Mouse (Mus musculus) neural tube, embryonic 13.5 days (tissue): ENCODE data around the gene Rbm11. TPM values are rescaled to one million over a fixed set of nuclear protein-coding genes. Genes with fewer than 3 reads are reported as not detected.

Experiments
- ATAC-seq: fragments of 200-750 bp; cut with Nextera tagmentation; 2 replicates; pipeline ENCODE4 v1.8.0; 2017; ENCODE audit warnings: low read depth, mild to moderate bottlenecking, moderate TSS enrichment, moderate library complexity
- H3K27ac ChIP-seq: fragments of 300-500 bp; sonication (generic); replicated peaks from 2 replicates; pipeline ENCODE4 v1.5.1; 2015; ENCODE audit warnings: moderate library complexity, mild to moderate bottlenecking, inconsistent platforms
- H3K27me3 ChIP-seq: fragments of 300-500 bp; sonication (generic); 2 replicates; pipeline ENCODE4 v1.6.1; 2015; ENCODE audit warnings: mild to moderate bottlenecking, inconsistent platforms
- H3K36me3 ChIP-seq: fragments of 300-500 bp; sonication (generic); 2 replicates; pipeline ENCODE4 v1.6.1; 2015; ENCODE audit warnings: mild to moderate bottlenecking, inconsistent platforms
- H3K4me1 ChIP-seq: fragments of 300-500 bp; sonication (generic); replicated peaks from 2 replicates; pipeline ENCODE4 v1.6.1; 2015; ENCODE audit warnings: inconsistent platforms
- H3K4me2 ChIP-seq: fragments of 300-500 bp; sonication (generic); 2 replicates; pipeline ENCODE4 v1.6.1; 2015; ENCODE audit warnings: inconsistent platforms, mild to moderate bottlenecking, moderate library complexity
- H3K4me3 ChIP-seq: fragments of 300-500 bp; sonication (generic); 2 replicates; pipeline ENCODE4 v1.5.1; 2015; ENCODE audit warnings: mild to moderate bottlenecking, inconsistent platforms
- H3K9ac ChIP-seq: fragments of 300-500 bp; sonication (generic); 2 replicates; pipeline ENCODE4 v1.6.1; 2015; ENCODE audit warnings: moderate library complexity, mild to moderate bottlenecking, inconsistent platforms
- H3K9me3 ChIP-seq: fragments of 300-500 bp; sonication (generic); 2 replicates; pipeline ENCODE4 v1.6.1; 2016; ENCODE audit warnings: inconsistent platforms
- WGBS: fragments of 180-500 bp; shearing (Covaris S2); methylation state at CpG from one replicate; pipeline ENCODE4 v1.1.7; 2015; 5-methylcytosine and 5-hydroxymethylcytosine counted together
- polyA plus RNA-seq: library from polyadenylated mRNA; unstranded; fragments of >200 nt; fragmentation: Nextera tagmentation; extraction: Ambion mirVana; gene quantifications from 2 replicates; pipeline ENCODE4 v1.2.1, GENCODE M21; 2015

Gene Rbm11
- polyA plus RNA-seq: 2.9 TPM in 2 replicates

DNA sequence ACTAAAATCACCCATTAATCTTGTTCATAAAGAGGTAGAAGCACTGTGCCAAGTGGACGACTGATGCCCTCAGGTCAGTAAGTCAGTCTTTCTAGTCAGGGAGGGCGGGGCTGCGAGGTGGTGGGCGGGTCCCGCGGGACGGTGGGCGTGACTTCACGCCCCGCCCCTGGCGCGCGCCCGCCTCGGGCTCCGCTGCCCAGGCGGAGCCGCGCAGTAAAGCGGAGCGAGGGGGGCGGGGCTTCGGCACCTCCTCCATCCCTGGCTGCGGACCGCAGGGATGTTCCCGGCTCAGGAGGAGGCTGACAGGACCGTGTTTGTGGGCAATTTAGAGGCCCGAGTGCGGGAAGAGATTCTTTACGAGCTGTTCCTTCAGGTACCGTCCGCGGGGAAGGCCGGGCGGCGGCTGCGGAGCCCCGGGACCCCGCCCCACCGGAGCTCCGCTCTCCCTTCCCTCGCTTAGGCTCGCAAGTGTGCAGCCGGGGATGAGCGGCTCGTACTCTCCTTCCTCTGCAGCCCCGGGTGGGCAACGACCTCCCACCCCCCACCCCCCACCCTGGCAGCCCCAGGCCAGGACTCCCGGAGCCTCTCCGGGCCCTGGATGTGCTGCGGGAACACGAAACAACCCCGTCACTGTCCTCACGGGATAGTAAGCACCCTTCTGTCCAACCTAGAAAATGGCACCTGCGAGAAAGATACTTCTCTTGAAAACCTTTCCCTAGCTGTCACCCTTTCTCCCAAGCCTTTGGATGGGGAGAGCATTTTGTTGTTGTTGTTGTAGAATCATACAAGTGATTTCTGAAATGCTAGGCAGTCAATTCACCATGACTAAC lies at the start of gene Rbm11:
Gene Rbm11, plus strand, starts transcription at position 174 of the 830 bp plus-strand sequence.
- peak; percentile 97 for ATAC-seq
- Histone ChIP-seq H3K9me3 (no peaks in the 10 kb centered on the region), H3K27me3 (no peaks in the 10 kb centered on the region; the same call in 1 of the 2 replicates), H3K4me1 (peaks cover 12% of the 10 kb centered on the region), H3K4me3 (peak within 1 kb of the TSS; percentile 51), H3K9ac (peak within 1 kb of the TSS; percentile 68), H3K36me3 (no peaks in the 10 kb centered on the region), H3K27ac (peak within 1 kb of the TSS; percentile 39), H3K4me2 (peak within 1 kb of the TSS; percentile 67)
- under 1% methylated on average over 52 of the region's 55 CpGs for WGBS

DNA sequence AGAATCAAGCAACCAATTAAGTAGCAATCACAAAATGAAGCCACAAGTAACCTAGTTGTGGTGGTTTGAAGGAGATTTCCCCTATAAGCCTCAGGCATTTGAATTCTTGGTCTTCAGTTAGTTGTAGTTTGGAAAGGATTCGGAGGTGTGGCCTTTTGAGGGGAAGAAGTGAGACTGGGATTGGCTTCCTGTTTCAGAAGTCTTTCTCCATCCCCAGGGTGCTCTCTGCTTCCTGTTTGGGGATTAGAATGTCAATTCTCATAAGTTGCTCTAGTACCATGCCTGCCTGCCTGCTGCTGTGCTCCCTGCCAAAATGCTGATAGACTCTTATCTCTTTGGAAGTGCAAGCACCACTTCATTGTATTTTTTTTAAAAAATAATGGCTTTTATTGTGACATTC lies 47.3 kb upstream of the Rbm11 start:
- no peak for ATAC-seq
- no peak overlapping the region for H3K4me3 ChIP-seq
- H3K27ac ChIP-seq: no peak overlapping the region
- no peak overlapping the region for H3K4me2 ChIP-seq
- no peak overlapping the region for H3K9ac ChIP-seq
- 81% methylated on average over 1 of the region's 1 CpGs for WGBS
- H3K4me1 ChIP-seq: no peaks in the 10 kb centered on the region
- H3K9me3 ChIP-seq: no peaks in the 10 kb centered on the region
- no peaks in the 10 kb centered on the region for H3K36me3 ChIP-seq
- no peaks in the 10 kb centered on the region for H3K27me3 ChIP-seq

DNA sequence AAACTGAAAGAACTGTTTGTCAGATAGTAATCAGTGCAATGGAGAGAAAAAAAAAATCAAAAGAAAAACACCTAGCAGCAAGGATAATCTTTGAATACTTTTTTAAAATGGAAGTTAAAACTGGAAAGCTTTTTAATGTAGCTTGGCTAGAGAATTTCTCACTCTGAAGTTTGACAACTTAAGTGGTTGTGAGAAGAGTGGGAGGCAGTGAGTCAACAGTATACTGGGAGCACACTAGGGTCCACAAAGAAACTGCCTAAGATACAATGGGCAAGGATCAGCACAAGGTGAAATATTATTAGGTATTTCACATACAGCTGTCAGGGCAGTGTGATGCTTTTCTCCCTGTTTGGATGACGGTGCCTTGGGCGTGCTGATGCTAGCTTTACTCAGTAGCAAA lies 29.7 kb upstream of the Rbm11 start:
- Histone ChIP-seq H3K9me3 (no peaks in the 10 kb centered on the region), H3K27ac (no peak overlapping the region), H3K9ac (no peak overlapping the region), H3K4me1 (no peaks in the 10 kb centered on the region), H3K36me3 (no peaks in the 10 kb centered on the region), H3K4me2 (no peak overlapping the region), H3K27me3 (no peaks in the 10 kb centered on the region), H3K4me3 (no peak overlapping the region)
- no peak for ATAC-seq
- WGBS: 89% methylated on average over 2 of the region's 2 CpGs

DNA sequence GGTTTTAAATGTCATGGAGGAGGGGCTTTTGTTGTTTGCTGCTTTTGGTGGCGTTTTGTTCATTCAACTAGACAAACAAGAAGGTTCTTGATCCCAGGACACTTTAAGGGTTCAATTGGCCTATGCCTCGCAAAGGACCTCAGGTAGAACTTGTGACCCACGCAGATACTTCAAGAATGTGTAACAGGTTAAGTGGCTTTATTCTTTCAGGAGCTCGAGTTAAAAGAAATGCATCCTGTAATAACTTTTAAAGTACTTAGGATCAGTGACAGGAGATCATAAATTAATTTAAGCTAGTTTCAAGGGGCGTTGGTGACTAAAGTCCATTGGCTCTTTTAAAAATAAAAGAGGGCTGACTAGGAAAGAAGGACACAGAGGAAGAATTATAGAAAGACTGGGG lies 10.4 kb upstream of the Rbm11 start:
- H3K27ac ChIP-seq: no peak overlapping the region
- no peaks in the 10 kb centered on the region for H3K4me1 ChIP-seq
- no peak overlapping the region for H3K4me3 ChIP-seq
- no peaks in the 10 kb centered on the region for H3K27me3 ChIP-seq
- 66% methylated on average over 5 of the region's 5 CpGs for WGBS
- H3K36me3 ChIP-seq: no peaks in the 10 kb centered on the region
- H3K4me2 ChIP-seq: no peak overlapping the region
- H3K9ac ChIP-seq: no peak overlapping the region
- H3K9me3 ChIP-seq: no peaks in the 10 kb centered on the region
- no peak for ATAC-seq

DNA sequence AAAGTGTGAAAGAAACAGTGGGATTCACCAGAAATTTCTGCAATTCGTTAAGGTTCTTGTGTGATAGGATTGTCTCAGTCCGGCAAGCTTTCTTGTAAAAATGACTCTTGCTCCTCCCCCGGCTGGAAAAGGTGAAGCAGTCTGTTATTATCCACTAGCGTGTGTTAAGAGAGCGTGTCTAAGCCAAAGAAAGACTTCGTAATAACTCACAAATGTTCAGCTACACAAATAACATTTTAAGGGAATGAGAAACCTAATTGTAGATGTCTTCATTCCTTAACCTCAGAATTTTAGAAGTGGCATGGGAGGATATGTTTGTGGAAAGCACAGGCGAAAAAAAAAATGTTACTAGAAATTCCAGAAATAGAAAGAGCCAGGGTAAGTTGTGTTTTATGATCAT lies 6.7 kb upstream of the Rbm11 start, which contains the start of gene Lipi:
Gene Lipi, minus strand, starts transcription at position 101 of the 400 bp plus-strand sequence.
- Histone ChIP-seq H3K4me3 (no peak within 1 kb of the TSS), H3K27ac (no peak within 1 kb of the TSS), H3K36me3 (no peaks in the 10 kb centered on the region), H3K4me1 (no peaks in the 10 kb centered on the region), H3K27me3 (no peaks in the 10 kb centered on the region), H3K9ac (no peak within 1 kb of the TSS), H3K9me3 (no peaks in the 10 kb centered on the region), H3K4me2 (no peak within 1 kb of the TSS)
- 79% methylated on average over 7 of the region's 7 CpGs for WGBS
- ATAC-seq: no peak

DNA sequence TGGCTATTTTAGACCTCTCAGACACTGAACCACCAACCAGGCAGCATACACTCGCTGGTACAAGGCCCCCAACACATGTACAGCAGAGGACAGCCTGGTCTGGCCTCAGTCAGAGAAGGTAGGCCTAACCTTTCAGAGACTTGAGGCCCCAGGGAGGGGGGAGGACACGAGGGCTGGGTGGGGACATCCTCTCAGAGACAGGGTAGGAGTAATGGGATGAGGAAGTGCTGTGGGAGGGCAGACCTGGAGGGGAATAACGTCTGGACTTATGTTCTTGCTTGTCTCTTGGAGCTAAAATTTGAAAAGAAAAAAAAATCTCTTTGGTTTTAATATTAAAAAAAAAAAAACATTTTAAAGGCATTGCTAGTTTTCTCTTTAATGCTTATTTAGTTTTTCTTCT lies 6.2 kb upstream of the Rbm11 start:
- H3K9ac ChIP-seq: no peak overlapping the region
- no peak overlapping the region for H3K4me2 ChIP-seq
- H3K4me1 ChIP-seq: no peaks in the 10 kb centered on the region
- WGBS: 35% methylated on average over 3 of the region's 3 CpGs
- no peaks in the 10 kb centered on the region for H3K36me3 ChIP-seq
- no peaks in the 10 kb centered on the region for H3K27me3 ChIP-seq
- H3K4me3 ChIP-seq: no peak overlapping the region
- no peak for ATAC-seq
- H3K27ac ChIP-seq: no peak overlapping the region
- no peaks in the 10 kb centered on the region for H3K9me3 ChIP-seq

DNA sequence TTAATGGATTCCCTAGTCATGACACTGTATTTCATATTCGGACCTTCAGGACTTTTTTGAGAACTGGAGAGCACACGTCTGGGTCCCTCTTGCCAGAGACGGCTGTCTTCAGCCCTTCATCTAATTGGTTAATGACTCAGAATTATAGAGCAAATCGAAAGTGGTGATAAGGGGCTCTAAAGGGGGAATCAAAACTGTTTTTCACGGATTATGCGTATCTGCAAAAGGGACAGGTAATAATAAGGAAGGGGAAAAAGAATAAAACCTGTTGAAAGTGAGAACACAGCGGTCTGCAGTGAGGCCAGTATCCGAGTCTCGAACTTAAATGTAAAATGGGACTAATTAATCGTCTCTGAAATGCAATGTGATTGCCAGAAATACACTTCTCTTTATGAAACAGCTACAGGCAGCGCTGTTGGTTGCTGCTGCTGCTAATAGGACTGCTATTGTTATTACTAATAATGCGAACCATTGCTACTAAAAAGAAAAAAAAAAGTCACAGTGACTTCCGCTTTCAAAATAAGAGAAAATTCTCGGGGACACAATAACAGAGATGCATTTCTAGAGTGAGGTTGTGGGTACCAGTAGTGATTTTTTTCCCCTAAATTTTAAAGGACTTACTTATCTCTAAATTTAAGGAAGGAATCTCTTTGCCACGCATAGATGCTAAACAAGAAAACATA lies 998 bp downstream of the Rbm11 start:
- Histone ChIP-seq H3K27ac (no peak overlapping the region), H3K9ac (peak overlapping the region; percentile 68), H3K27me3 (no peaks in the 10 kb centered on the region; the same call in 1 of the 2 replicates), H3K9me3 (no peaks in the 10 kb centered on the region), H3K4me1 (peaks cover 12% of the 10 kb centered on the region), H3K4me2 (peak overlapping the region; percentile 67), H3K4me3 (peak overlapping the region; percentile 51), H3K36me3 (no peaks in the 10 kb centered on the region)
- WGBS: 10% methylated on average over 15 of the region's 15 CpGs
- peak; percentile 45 for ATAC-seq

DNA sequence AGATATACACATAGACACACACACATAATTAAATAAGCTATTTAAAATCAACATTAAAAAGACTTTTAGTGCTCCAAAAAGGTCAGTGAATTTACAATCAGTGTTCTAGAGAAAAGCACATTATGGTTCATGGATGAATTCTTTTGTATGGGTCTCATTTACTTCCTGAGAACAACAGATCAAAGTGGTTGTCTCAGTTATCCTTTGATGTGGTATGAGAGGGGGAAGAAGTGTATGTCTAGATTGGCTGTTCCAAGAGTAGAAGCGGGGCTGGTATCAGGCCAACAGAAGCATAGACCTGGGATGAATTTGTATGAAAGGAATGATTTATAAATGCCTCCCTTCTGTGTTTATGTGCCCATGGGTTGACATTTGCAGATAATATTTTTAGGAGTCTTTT lies 13.8 kb downstream of the Rbm11 start:
- H3K4me3 ChIP-seq: no peak overlapping the region

DNA sequence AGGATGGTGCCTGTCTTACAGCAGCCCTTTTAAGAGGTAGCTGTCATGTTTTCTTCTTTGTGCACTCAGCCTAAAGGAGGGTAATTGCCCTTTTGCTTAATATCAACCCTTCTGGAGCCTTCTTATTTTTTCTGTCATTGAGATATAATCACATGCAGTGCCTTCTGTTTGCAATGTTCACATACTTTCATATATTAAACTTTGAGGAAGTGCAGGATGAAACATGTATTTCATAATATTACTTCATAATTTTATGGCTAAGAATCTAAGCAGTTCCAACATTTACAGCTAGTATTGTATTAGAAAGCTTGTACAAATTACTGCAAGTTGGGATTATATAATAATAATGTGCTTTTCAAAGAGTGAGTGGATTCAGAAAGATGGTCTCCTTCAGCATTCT lies 19.9 kb downstream of the Rbm11 start:
- no peak for ATAC-seq
- Histone ChIP-seq H3K27ac (no peak overlapping the region), H3K27me3 (no peaks in the 10 kb centered on the region), H3K9me3 (no peaks in the 10 kb centered on the region), H3K9ac (no peak overlapping the region), H3K4me3 (no peak overlapping the region), H3K4me1 (no peaks in the 10 kb centered on the region), H3K36me3 (no peaks in the 10 kb centered on the region), H3K4me2 (no peak overlapping the region)

More for the DNA sequence above, 13.8 kb downstream of the Rbm11 start:
- H3K27ac ChIP-seq: no peak overlapping the region
- no peak overlapping the region for H3K9ac ChIP-seq
- H3K36me3 ChIP-seq: no peaks in the 10 kb centered on the region
- no peak for ATAC-seq
- H3K9me3 ChIP-seq: no peaks in the 10 kb centered on the region
- H3K4me2 ChIP-seq: no peak overlapping the region
- no peaks in the 10 kb centered on the region for H3K27me3 ChIP-seq
- H3K4me1 ChIP-seq: no peaks in the 10 kb centered on the region
- 56% methylated on average over 1 of the region's 1 CpGs for WGBS

DNA sequence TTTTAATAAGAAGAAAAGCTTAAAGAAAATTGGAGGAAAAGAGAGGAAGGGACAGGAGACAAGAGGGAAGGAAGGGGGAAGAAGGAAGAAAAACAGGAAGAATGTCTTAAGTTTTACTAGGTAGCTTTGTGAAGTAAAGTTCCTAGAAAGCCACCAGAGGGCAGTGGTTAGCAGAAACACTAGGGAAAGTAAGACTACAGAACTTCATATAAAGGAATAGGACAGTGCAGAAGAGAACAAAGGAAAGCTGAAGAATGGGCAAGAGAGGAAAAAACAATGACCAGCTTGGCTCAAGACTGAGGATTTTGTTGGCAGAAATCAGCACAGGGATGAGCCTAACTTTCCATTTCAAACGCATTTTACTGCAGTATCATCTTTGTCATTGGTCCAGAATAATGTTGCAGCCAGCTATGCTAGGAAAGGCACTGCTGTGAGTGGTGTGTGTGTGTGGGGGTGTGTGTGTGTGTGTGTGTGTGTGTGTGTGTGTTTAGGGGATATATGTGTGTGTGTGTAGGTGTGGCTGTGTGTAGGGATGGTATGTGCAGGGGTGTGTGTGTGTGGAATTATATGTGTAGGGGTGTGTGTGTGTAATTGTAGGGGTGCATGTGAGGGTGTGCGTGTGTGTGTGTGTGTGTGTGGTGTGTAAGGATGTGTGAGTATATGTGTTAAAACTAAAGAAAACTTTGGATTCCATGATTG lies 25.2 kb downstream of the Rbm11 start:
- WGBS: 84% methylated on average over 2 of the region's 2 CpGs
- Histone ChIP-seq H3K36me3 (no peaks in the 10 kb centered on the region), H3K27ac (no peak overlapping the region), H3K4me2 (no peak overlapping the region), H3K27me3 (no peaks in the 10 kb centered on the region), H3K9ac (no peak overlapping the region), H3K9me3 (no peaks in the 10 kb centered on the region), H3K4me3 (no peak overlapping the region), H3K4me1 (no peaks in the 10 kb centered on the region)
- peak; percentile 65 for ATAC-seq

DNA sequence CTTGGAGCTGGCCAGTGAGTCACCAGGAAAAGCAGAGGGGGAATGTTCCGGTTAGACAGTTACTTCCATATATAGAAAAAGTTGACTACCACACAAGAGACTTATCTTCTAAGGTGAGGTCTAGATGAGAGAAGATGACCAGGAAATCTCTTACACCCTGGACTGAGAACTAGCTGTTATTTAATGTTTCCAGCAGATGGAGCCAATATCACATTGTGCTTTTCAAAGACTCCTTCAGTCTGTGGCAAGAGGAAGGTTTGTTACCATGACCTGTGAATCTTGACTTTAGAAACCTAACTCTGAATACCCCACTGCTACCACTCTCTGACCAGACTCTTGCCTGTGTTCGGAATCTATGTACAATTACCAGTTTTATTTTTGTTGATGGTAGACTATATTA lies 35.2 kb downstream of the Rbm11 start:
- ATAC-seq: no peak
- Histone ChIP-seq H3K4me3 (no peak overlapping the region), H3K4me2 (no peak overlapping the region), H3K36me3 (no peaks in the 10 kb centered on the region), H3K4me1 (no peaks in the 10 kb centered on the region), H3K9me3 (no peaks in the 10 kb centered on the region), H3K27ac (no peak overlapping the region), H3K9ac (no peak overlapping the region), H3K27me3 (no peaks in the 10 kb centered on the region)
- WGBS: 92% methylated on average over 2 of the region's 2 CpGs
